Mouse (Mus musculus) liver, embryonic 13.5 days (tissue): ENCODE data around the gene Tmem53. TPM values are rescaled to one million over a fixed set of nuclear protein-coding genes. Genes with fewer than 3 reads are reported as not detected.
A peak's percentile ranks its signal among the peaks of the same experiment; 100 is the strongest.

Source experiments
- ATAC-seq: fragments of 200-750 bp; cut with Nextera tagmentation; 2 replicates; pipeline ENCODE4 v1.8.0; 2017; ENCODE audit warnings: low read depth, mild to moderate bottlenecking, moderate number of reproducible peaks, moderate library complexity
- DNase-seq: peaks from one replicate; pipeline ENCODE4 v3.0.0; 2022
- H3K27ac ChIP-seq: fragments of 300-500 bp; sonication (generic); 2 replicates; pipeline ENCODE4 v1.5.1; 2015; ENCODE audit warnings: moderate library complexity, mild to moderate bottlenecking, inconsistent platforms
- H3K27me3 ChIP-seq: fragments of 300-500 bp; sonication (generic); 2 replicates; pipeline ENCODE4 v1.6.1; 2015; ENCODE audit warnings: mild to moderate bottlenecking, inconsistent platforms
- H3K36me3 ChIP-seq: fragments of 300-500 bp; sonication (generic); 2 replicates; pipeline ENCODE4 v1.6.1; 2015; ENCODE audit warnings: mild to moderate bottlenecking, inconsistent platforms
- H3K4me1 ChIP-seq: fragments of 300-500 bp; sonication (generic); replicated peaks from 2 replicates; pipeline ENCODE4 v1.6.1; 2015; ENCODE audit warnings: inconsistent platforms
- H3K4me2 ChIP-seq: fragments of 300-500 bp; sonication (generic); 2 replicates; pipeline ENCODE4 v1.6.1; 2015; ENCODE audit warnings: inconsistent platforms, mild to moderate bottlenecking, moderate library complexity
- H3K4me3 ChIP-seq: fragments of 300-500 bp; sonication (generic); replicated peaks from 2 replicates; pipeline ENCODE4 v1.5.1; 2015; ENCODE audit warnings: mild to moderate bottlenecking, inconsistent platforms
- H3K9ac ChIP-seq: fragments of 300-500 bp; sonication (generic); 2 replicates; pipeline ENCODE4 v1.6.1; 2015; ENCODE audit warnings: mild to moderate bottlenecking, inconsistent platforms
- H3K9me3 ChIP-seq: fragments of 300-500 bp; sonication (generic); replicated peaks from 2 replicates; pipeline ENCODE4 v1.6.1; 2016; ENCODE audit warnings: inconsistent platforms
- WGBS: fragments of 180-500 bp; shearing (Covaris S2); methylation state at CpG from one replicate; pipeline ENCODE4 v1.1.7; 2015; ENCODE audit not compliant: insufficient replicate concordance; 5-methylcytosine and 5-hydroxymethylcytosine counted together
- polyA plus RNA-seq: library from polyadenylated mRNA; unstranded; fragments of >200 nt; fragmentation: Nextera tagmentation; extraction: Ambion mirVana; gene quantifications from 2 replicates; pipeline ENCODE4 v1.2.1, GENCODE M21; 2015

Gene Tmem53
- polyA plus RNA-seq, 1 experiment from 2014 or later, result 3.5 TPM

DNA sequence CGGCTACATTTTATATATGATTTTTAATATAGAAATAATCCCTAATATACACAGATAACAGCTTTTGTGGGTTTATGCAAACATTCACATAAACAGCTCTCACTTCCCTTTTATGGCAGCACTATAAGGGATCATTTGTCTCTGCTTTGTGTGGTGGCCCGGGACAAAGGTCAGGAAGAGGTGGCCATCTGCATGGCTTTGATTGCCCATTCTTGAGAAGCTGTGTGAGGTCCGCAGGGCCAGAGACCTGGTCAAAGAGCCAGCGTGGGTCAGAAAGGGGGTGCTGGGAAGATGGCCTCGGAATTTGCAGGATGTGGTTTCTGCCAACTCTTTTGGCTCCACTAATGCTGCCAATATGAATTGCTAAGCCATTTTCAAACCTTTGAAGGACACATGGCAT, 28.8 kb upstream of the Tmem53 start:
- Histone ChIP-seq H3K27me3 (no peaks in the 10 kb centered on the region), H3K4me1 (peaks cover 6% of the 10 kb centered on the region), H3K36me3 (no peaks in the 10 kb centered on the region), H3K4me2 (no peak overlapping the region), H3K9ac (no peak overlapping the region), H3K9me3 (no peaks in the 10 kb centered on the region), H3K27ac (no peak overlapping the region), H3K4me3 (no peak overlapping the region)
- ATAC-seq (no peak), DNase-seq (no peak)
- 40% methylated on average over 5 of the region's 5 CpGs for WGBS

DNA sequence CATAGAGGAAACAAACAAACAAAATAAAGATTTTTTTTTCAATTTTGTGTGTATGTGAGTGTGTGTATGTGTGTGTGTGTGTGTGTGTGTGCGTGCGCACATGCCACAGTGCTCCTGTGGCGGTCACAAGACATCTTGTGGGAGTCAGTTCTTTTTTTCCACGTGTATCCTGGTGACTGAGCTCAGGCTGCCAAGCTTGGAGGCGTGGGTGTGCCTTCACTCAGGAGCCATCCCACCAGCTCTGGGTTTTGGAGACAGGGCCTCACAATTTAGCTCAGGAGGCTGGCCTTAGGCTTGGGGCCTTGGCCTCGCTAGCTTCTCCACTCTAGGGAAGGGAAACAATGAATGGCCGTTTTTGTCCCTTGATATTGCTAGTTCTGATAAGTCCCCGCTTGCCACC, 27.6 kb upstream of the Tmem53 start:
- no peaks in the 10 kb centered on the region for H3K9me3 ChIP-seq
- WGBS, result 58% methylated on average over 8 of the region's 8 CpGs
- H3K4me3 ChIP-seq, result no peak overlapping the region
- no peak overlapping the region for H3K4me2 ChIP-seq
- ATAC-seq (no peak), DNase-seq (no peak)
- no peaks in the 10 kb centered on the region for H3K27me3 ChIP-seq
- H3K27ac ChIP-seq, result no peak overlapping the region
- H3K9ac ChIP-seq, result no peak overlapping the region
- H3K4me1 ChIP-seq, result no peaks in the 10 kb centered on the region; the same call in 1 of the 2 replicates
- H3K36me3 ChIP-seq, result no peaks in the 10 kb centered on the region

DNA sequence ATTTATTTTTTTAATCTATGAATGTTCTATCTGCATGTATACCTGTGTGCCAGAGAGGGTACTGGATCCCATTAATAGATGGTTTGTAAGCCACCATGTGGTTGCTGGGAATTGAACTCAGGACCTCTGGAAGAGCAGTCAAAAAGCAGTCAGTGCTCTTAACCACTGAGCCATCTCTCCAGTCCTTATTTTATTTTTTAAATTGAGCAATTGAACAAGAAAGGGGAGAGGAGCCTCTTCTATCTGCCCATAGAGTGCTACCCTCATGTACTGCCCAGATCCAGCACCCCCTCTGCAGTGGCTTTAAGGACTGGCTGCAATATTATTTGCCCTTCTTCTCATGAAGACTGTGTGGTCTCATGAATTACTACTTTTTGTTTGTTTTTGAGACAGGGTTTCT, 26.5 kb upstream of the Tmem53 start:
- H3K27me3 ChIP-seq, result no peaks in the 10 kb centered on the region
- H3K36me3 ChIP-seq, result no peaks in the 10 kb centered on the region
- no peak overlapping the region for H3K4me3 ChIP-seq
- H3K9ac ChIP-seq, result no peak overlapping the region
- H3K4me1 ChIP-seq, result no peaks in the 10 kb centered on the region; the same call in 1 of the 2 replicates
- no peak overlapping the region for H3K27ac ChIP-seq
- no peak for ATAC-seq
- H3K4me2 ChIP-seq, result no peak overlapping the region
- no peaks in the 10 kb centered on the region for H3K9me3 ChIP-seq
- no peak for DNase-seq

DNA sequence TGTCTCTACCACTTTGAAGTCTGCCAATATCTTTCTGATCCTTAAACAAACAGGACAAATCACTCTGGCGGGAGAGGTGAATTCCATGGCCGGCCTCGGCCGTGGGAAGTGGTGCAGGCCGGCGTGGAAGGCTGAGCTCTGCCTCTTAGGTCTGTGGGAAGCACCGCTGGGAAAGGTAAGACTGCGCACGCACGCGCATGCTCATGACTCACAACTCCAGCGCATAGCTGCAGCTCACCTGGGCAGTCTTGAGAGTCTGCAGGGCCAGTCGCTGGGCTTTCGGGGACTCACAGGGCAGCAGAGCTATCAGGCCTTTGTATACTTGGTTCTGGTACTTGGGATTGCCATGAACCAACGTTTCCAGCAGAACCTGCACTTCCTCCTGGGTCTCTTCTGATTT, 22.2 kb upstream of the Tmem53 start:
- 61% methylated on average over 15 of the region's 15 CpGs for WGBS
- no peaks in the 10 kb centered on the region for H3K36me3 ChIP-seq
- H3K4me2 ChIP-seq, result no peak overlapping the region
- no peak overlapping the region for H3K27ac ChIP-seq
- no peaks in the 10 kb centered on the region for H3K4me1 ChIP-seq
- no peak for DNase-seq
- no peaks in the 10 kb centered on the region for H3K9me3 ChIP-seq
- no peaks in the 10 kb centered on the region for H3K27me3 ChIP-seq
- H3K9ac ChIP-seq, result no peak overlapping the region
- ATAC-seq, result no peak
- no peak overlapping the region for H3K4me3 ChIP-seq

DNA sequence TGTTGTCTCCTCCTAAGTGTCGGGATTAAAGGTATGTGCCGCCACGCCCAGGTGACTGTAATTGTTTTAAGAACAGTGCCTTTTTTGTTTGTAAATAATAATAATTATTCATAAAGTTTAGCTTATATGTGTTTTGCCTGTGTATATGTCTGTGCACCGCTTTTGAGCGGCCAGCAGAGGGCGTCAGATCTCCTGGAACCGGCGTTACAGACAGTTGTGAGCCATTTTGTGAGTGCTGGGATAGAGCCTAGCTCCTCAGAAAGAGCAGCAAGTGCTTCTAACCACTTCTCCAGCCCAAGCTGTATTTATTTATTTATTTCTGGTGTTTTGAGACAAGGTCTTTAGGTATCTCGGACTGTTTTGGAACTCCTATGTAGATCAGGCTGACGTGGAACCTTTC, 21.4 kb upstream of the Tmem53 start:
- H3K27ac ChIP-seq, result no peak overlapping the region
- no peak for ATAC-seq
- H3K4me2 ChIP-seq, result no peak overlapping the region
- no peak overlapping the region for H3K9ac ChIP-seq
- no peaks in the 10 kb centered on the region for H3K9me3 ChIP-seq
- H3K4me3 ChIP-seq, result no peak overlapping the region
- WGBS, result 44% methylated on average over 10 of the region's 10 CpGs
- H3K4me1 ChIP-seq, result no peaks in the 10 kb centered on the region
- DNase-seq, result no peak
- no peaks in the 10 kb centered on the region for H3K27me3 ChIP-seq
- no peaks in the 10 kb centered on the region for H3K36me3 ChIP-seq

DNA sequence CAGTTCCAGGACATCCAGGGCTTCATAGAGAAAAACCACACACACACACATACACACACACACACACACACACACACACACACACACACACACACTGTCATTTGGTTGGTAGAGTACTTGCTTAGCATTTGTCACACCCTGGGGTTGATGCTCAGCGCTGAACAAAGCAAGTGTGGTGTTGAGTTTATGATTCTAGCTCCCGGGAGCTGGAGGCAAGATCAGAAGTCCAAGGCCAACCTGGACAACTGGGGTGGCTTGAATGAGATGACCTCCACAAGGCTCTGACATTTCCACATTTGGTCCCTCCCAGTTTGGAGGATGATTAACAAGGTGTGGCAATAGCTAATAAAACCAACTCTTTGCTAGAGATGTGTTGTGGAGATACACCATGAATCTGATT, 20.5 kb upstream of the Tmem53 start:
- peak; percentile 72 for ATAC-seq
- Histone ChIP-seq H3K27ac (no peak overlapping the region), H3K27me3 (no peaks in the 10 kb centered on the region), H3K9ac (no peak overlapping the region), H3K4me3 (no peak overlapping the region), H3K9me3 (no peaks in the 10 kb centered on the region), H3K36me3 (no peaks in the 10 kb centered on the region), H3K4me2 (no peak overlapping the region), H3K4me1 (no peaks in the 10 kb centered on the region)
- DNase-seq, result no peak
- WGBS, result 69% methylated on average over 2 of the region's 2 CpGs

DNA sequence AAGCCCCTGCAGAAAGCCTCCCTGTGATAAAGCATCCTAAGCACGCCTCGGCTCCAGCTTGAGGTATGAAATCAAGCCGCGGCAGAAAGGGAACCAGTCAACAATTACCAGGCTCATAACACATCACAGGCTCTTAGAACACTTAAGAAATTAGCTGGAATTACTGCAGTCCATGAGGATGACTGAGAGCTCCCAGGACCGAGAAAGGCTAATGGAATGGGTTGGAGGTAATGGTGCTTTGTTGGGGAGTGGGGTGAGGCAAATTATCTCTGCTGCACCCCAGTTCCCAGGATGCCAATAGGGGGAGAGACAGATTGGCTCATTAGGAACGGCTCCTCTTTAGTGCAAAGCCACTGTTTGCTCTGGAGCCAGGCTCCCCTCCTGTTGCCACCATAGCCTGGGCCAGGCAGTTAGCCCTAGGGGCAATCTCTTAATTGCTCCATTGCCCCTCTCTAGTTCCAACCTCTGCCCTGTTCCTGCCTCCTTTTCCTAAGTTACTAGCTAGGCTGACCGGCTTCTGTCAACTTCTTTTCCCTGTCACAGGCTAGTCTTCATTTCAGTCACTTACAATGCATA, 17.5 kb upstream of the Tmem53 start:
- no peak for ATAC-seq

DNA sequence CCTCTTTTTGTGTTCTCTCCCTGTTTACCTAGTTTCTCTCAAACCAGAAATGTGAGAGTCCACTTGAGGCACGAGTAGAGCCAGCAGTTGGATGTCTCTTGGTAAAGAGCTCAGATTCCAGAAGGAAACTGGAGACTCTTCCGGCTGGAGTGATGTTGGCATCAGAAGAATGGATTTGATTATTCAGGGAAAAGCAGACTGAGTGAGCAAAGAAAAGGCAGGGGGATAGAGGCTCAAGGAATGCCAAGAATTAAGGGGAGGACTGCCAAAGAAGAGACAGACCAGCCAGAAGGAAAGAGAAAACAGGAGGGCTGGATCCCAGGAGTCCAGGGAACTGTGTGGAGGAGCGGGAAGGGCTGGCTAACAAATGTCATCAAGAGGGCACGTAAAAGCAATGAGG, 15.9 kb upstream of the Tmem53 start:
- Histone ChIP-seq H3K4me3 (no peak overlapping the region), H3K4me1 (no peaks in the 10 kb centered on the region), H3K9ac (no peak overlapping the region), H3K36me3 (no peaks in the 10 kb centered on the region), H3K27ac (no peak overlapping the region), H3K27me3 (no peaks in the 10 kb centered on the region), H3K9me3 (no peaks in the 10 kb centered on the region), H3K4me2 (no peak overlapping the region)
- DNase-seq (no peak), ATAC-seq (no peak)
- 49% methylated on average over 4 of the region's 4 CpGs for WGBS

More for the DNA sequence above, 17.5 kb upstream of the Tmem53 start:
- Histone ChIP-seq H3K9ac (no peak overlapping the region), H3K9me3 (no peaks in the 10 kb centered on the region), H3K27ac (no peak overlapping the region), H3K4me1 (no peaks in the 10 kb centered on the region), H3K36me3 (no peaks in the 10 kb centered on the region), H3K4me2 (no peak overlapping the region), H3K27me3 (no peaks in the 10 kb centered on the region), H3K4me3 (no peak overlapping the region)
- 57% methylated on average over 7 of the region's 7 CpGs for WGBS
- DNase-seq, result no peak

DNA sequence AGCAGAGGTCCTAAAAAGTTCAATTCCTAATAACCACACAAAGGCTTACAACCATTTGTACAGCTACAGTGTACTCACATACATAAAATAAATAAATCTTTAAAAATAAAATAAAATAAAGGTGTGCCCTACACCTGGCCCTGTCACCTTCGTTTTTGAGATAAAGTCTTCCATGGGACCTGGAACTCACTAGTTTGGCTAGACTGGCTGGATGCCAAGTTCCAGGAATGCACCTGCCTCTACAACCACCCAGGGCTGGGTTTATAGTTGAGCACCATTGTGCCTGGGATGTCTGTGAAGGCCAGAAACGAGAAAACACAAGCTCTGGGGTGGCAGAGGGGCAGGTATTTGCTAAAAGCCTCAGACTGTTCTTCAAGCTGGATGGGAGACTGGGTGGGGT, 12.6 kb upstream of the Tmem53 start:
- no peaks in the 10 kb centered on the region for H3K9me3 ChIP-seq
- ATAC-seq, result no peak

DNA sequence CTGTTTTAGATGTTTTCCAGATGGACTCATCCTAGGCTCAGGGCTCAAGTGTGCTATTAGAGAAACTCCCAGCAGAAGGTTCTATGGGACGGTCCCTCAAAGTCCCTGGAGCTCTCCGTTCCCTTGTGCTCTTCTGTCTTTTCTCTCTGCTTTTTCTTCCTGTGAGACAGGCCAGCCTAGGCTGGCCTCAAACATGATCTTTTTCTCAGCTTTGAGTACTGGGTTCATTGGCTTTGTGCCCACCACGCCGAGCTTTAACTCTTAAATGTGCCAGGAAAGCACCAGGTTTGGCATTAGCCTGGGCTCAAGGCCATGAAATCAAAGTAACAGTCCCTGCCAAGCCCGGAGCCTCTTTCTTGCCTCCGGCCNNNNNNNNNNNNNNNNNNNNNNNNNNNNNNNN, 10.9 kb upstream of the Tmem53 start:
- Histone ChIP-seq H3K4me2 (no peak overlapping the region), H3K4me1 (0 out of 2 replicates have a peak, but pooled peaks cover 2% of the 10 kb centered on the region), H3K36me3 (no peaks in the 10 kb centered on the region), H3K9ac (no peak overlapping the region), H3K9me3 (no peaks in the 10 kb centered on the region), H3K4me3 (no peak overlapping the region), H3K27me3 (no peaks in the 10 kb centered on the region), H3K27ac (no peak overlapping the region)
- no peak for DNase-seq
- no peak for ATAC-seq
- 77% methylated on average over 6 of the region's 6 CpGs for WGBS

More for the DNA sequence above, 12.6 kb upstream of the Tmem53 start:
- no peaks in the 10 kb centered on the region for H3K27me3 ChIP-seq
- no peak for DNase-seq
- no peak overlapping the region for H3K4me3 ChIP-seq
- H3K27ac ChIP-seq, result no peak overlapping the region
- no peak overlapping the region for H3K9ac ChIP-seq
- no peak overlapping the region for H3K4me2 ChIP-seq
- 36% methylated on average over 2 of the region's 2 CpGs for WGBS
- 0 out of 2 replicates have a peak, but pooled peaks cover 2% of the 10 kb centered on the region for H3K4me1 ChIP-seq
- H3K36me3 ChIP-seq, result no peaks in the 10 kb centered on the region

DNA sequence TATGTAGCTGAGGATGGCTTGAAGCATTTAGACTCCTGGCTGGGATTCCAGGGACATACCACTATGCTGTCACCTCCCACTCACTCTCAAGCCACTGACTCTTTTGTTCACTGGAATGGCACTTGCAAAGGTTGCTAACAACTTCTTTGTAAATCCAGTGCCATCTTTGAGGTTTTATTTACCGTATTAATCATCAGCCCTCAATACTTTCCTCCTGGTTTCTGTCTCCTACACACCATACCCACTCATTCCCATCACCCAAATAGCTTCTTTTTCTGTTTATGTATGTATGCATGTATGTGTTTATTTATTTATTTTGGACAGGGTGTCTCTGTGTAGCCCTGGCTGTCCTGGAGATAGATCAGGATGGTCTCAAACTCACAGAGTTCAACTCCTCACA, 769 bp upstream of the Tmem53 start:
- Histone ChIP-seq H3K27me3 (0 out of 2 replicates have a peak, but pooled peaks cover 2% of the 10 kb centered on the region), H3K9ac (peak overlapping the region; percentile 64; the same call in 1 of the 2 replicates), H3K4me3 (peak overlapping the region; percentile 73), H3K4me2 (peak overlapping the region; percentile 92), H3K27ac (no peak overlapping the region), H3K9me3 (no peaks in the 10 kb centered on the region), H3K4me1 (peaks cover 33% of the 10 kb centered on the region), H3K36me3 (no peaks in the 10 kb centered on the region)
- 78% methylated on average over 1 of the region's 1 CpGs for WGBS
- ATAC-seq, result no peak
- DNase-seq, result no peak

DNA sequence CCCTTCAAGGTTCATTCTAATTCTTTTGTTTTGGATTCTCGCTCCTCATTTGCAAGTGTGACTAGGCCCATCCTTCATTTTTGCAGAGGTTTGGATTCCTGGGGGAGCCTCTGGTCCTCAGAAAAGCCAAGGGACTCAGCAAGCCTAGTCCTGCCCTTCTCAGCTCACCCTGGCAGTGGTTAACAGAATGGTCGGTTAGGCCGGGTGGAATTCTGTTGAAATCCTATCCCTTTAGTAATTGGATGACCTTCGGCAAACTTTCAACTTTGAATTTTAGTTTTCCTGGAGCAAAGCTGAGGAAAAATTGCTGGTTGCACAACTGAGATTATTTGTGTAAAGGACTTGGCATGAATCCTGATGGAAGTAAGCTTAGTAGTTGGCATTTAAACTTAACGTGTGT, 600 bp downstream of the Tmem53 start:
- H3K36me3 ChIP-seq, result no peaks in the 10 kb centered on the region
- peaks cover 33% of the 10 kb centered on the region for H3K4me1 ChIP-seq
- DNase-seq (no peak), ATAC-seq (no peak)
- H3K27ac ChIP-seq, result peak overlapping the region; percentile 64; the same call in 1 of the 2 replicates
- H3K9ac ChIP-seq, result peak overlapping the region; percentile 76
- peak overlapping the region; percentile 92 for H3K4me2 ChIP-seq
- 0 out of 2 replicates have a peak, but pooled peaks cover 3% of the 10 kb centered on the region for H3K27me3 ChIP-seq
- H3K9me3 ChIP-seq, result no peaks in the 10 kb centered on the region
- H3K4me3 ChIP-seq, result peak overlapping the region; percentile 73
- 64% methylated on average over 5 of the region's 5 CpGs for WGBS
